Mouse (Mus musculus) spleen, postnatal 4 days (tissue): ENCODE measurements around the gene Pgc.

Source experiments
- DNase-seq, 2 experiments: peaks; one replicate each; pipeline ENCODE4 v3.0.0; 2022; ENCODE audit warnings: low spot score in 2 of 2

Gene Pgc

DNA sequence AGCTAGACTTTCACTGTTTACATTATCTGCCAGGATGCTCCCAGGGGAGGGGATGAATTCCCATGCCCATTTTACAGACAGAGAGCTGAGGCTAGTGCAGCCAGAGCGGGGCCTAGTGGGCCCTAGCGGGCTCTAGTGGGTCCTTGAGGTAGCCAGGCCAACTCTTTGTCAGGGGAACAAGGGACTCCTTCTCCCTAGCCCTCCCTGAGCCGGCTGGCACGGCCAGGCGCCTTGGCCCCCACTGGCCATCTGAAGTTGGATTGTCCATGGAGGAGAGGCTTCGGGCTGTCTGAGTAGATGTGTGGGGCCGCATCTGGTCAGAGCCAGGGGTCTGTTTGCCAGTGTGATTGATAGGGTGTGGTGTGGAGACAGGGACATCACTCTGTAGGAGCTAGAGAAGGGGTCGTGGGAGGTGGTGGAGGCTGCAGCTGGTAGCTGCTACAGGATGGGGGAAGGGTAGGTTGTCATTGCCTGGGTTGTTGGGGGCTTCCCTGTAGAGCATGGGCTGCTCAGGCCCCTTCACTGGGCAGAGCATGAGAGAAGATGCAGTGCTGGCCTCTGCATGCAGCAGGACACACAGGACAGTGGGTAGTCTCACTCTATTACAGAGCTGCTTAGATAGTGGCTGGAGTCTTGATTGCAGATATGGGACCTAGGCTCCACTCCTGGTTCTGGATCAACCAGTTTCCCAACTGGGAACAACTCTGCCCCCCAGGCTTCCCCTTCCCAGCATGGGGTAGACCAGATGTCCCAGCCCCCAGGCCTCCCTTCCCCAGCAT is 57.0 kb downstream of the Pgc start:
- no peak for DNase-seq
